Mouse (Mus musculus): ENCODE data around the gene Emc6.
A peak's percentile ranks its signal among the peaks of the same experiment; 100 is the strongest.

The Emc6 gene

GRCm38 (mm10) chr11:73176186-73176585, 651 bp downstream of the Emc6 start:
- no peak for DNase-seq (ENCODE audit: low spot score)

- DNase-seq (ENCODE audit: low spot score) = peak; percentile 88
These were observed 1.2 kb downstream of the Emc6 start for GRCm38 (mm10) chr11:73175612-73176011.

- no peak for DNase-seq (ENCODE audit: low spot score)
These were observed 4.7 kb downstream of the Emc6 start for GRCm38 (mm10) chr11:73172186-73172585.

GRCm38 (mm10) chr11:73169231-73169630, 7.6 kb downstream of the Emc6 start:
- peak; percentile 38 for DNase-seq (ENCODE audit: low spot score)

- no peak for DNase-seq (ENCODE audit: low spot score)
These were observed 8.3 kb downstream of the Emc6 start for GRCm38 (mm10) chr11:73168576-73168975.

GRCm38 (mm10) chr11:73168071-73168470, 8.8 kb downstream of the Emc6 start:
- DNase-seq (ENCODE audit: low spot score) = no peak

- no peak for DNase-seq (ENCODE audit: low spot score)
These were observed 14.6 kb downstream of the Emc6 start for GRCm38 (mm10) chr11:73162284-73162683.

GRCm38 (mm10) chr11:73161616-73162015, 15.2 kb downstream of the Emc6 start:
- no peak for DNase-seq (ENCODE audit: low spot score)

- no peak for DNase-seq (ENCODE audit: low spot score)
These were observed 16.0 kb downstream of the Emc6 start for GRCm38 (mm10) chr11:73160811-73161200.

- peak; percentile 45 for DNase-seq (ENCODE audit: low spot score)
These were observed 16.7 kb downstream of the Emc6 start, which contains the start of gene P2rx5 for GRCm38 (mm10) chr11:73159957-73160810. Gene P2rx5, plus strand, starts transcription at chr11:73160421.

GRCm38 (mm10) chr11:73155071-73155470, 21.8 kb downstream of the Emc6 start:
- DNase-seq (ENCODE audit: low spot score) = no peak

- DNase-seq (ENCODE audit: low spot score) = no peak
These were observed 28.6 kb downstream of the Emc6 start for GRCm38 (mm10) chr11:73148209-73148608.

GRCm38 (mm10) chr11:73146975-73147365, 29.9 kb downstream of the Emc6 start:
- no peak for DNase-seq (ENCODE audit: low spot score)

GRCm38 (mm10) chr11:73146026-73146974, 30.5 kb downstream of the Emc6 start:
- no peak for DNase-seq (ENCODE audit: low spot score)

- DNase-seq (ENCODE audit: low spot score) = no peak
These were observed 32.6 kb downstream of the Emc6 start for GRCm38 (mm10) chr11:73144261-73144681.

GRCm38 (mm10) chr11:73137591-73138501, 39.0 kb downstream of the Emc6 start, which contains the start of gene Haspin:
Gene Haspin, minus strand, starts transcription at chr11:73138294.
- DNase-seq (ENCODE audit: low spot score) = peak; percentile 89

- peak; percentile 16 for DNase-seq (ENCODE audit: low spot score)
These were observed 39.7 kb downstream of the Emc6 start for GRCm38 (mm10) chr11:73137116-73137515.

- no peak for DNase-seq (ENCODE audit: low spot score)
These were observed 40.2 kb downstream of the Emc6 start for GRCm38 (mm10) chr11:73136587-73136986.

GRCm38 (mm10) chr11:73134222-73134621, 42.6 kb downstream of the Emc6 start:
- no peak for DNase-seq (ENCODE audit: low spot score)

GRCm38 (mm10) chr11:73132999-73133398, 43.8 kb downstream of the Emc6 start:
- DNase-seq (ENCODE audit: low spot score) = no peak

GRCm38 (mm10) chr11:73131020-73131419, 45.8 kb downstream of the Emc6 start:
- no peak for DNase-seq (ENCODE audit: low spot score)
